Mouse (Mus musculus) C2C12 (cell line): ENCODE data around the gene Ifngr2. TPM values are rescaled to one million over a fixed set of nuclear protein-coding genes. Genes with fewer than 3 reads are reported as not detected.

Experiments used
- H3K27me3 ChIP-seq: one replicate; pipeline ENCODE4 v1.6.1; 2011; ENCODE audit not compliant: control insufficient read depth, insufficient read depth, insufficient read length
- H3K36me3 ChIP-seq: one replicate; pipeline ENCODE4 v1.6.1; 2011; ENCODE audit not compliant: control insufficient read depth, insufficient read depth
- H3K4me3 ChIP-seq: one replicate; pipeline ENCODE4 v1.5.1; 2011; ENCODE audit warnings: mild to moderate bottlenecking, control low read depth; ENCODE audit not compliant: poor library complexity, insufficient read depth, severe bottlenecking
- H3K79me2 ChIP-seq: one replicate; pipeline ENCODE4 v1.6.1; 2011; ENCODE audit not compliant: control insufficient read depth, insufficient read depth
- H3K79me3 ChIP-seq: one replicate; pipeline ENCODE4 v1.6.1; 2011; ENCODE audit warnings: low read depth, control low read depth
- H3ac ChIP-seq: one replicate; pipeline ENCODE3; 2011; ENCODE audit warnings: low read depth; ENCODE audit not compliant: control insufficient read depth, insufficient read length
- CEBPB ChIP-seq: IDR thresholded peaks from one replicate; pipeline ENCODE4 v1.6.1; 2011; ENCODE audit warnings: low read depth, mild to moderate bottlenecking, control low read depth, moderate library complexity
- CTCF ChIP-seq: IDR thresholded peaks from one replicate; pipeline ENCODE4 v1.5.1; 2011; ENCODE audit not compliant: control insufficient read depth, insufficient read depth, insufficient read length
- FOSL1 ChIP-seq: IDR thresholded peaks from one replicate; pipeline ENCODE4 v1.8.0; 2011; ENCODE audit warnings: mild to moderate bottlenecking, low read length; ENCODE audit not compliant: poor library complexity, insufficient read depth, severe bottlenecking
- MAX ChIP-seq: IDR thresholded peaks from one replicate; pipeline ENCODE4 v1.6.1; 2011; ENCODE audit warnings: mild to moderate bottlenecking, control low read depth
- MYOD1 ChIP-seq: IDR thresholded peaks from one replicate; pipeline ENCODE4 v1.6.1; 2011; ENCODE audit warnings: low read depth; ENCODE audit not compliant: control insufficient read depth, insufficient read length
- MYOG ChIP-seq: IDR thresholded peaks from one replicate; pipeline ENCODE4 v1.6.1; 2011; ENCODE audit not compliant: control insufficient read depth, insufficient read length; ENCODE audit errors: extremely low read depth
- USF1 ChIP-seq: IDR thresholded peaks from one replicate; pipeline ENCODE4 v1.6.1; 2011; ENCODE audit warnings: low read depth, mild to moderate bottlenecking, control low read depth, moderate library complexity
- polyA plus RNA-seq: library from polyadenylated mRNA; unstranded; fragments of >200 nt; fragmentation: generic; extraction: Trizol; gene quantifications from one replicate; pipeline ENCODE4 v1.2.1, GENCODE M21; 2012; ENCODE audit warnings: missing spikeins

The Ifngr2 gene
- polyA plus RNA-seq, 1 experiment = 9.1 TPM

- TF ChIP-seq MYOD1 (no peak), MYOG (no peak), CEBPB (no peak), CTCF (no peak)
- H3K79me2 ChIP-seq = no peaks in the 10 kb centered on the region
- H3ac ChIP-seq = no peak overlapping the region
- H3K4me3 ChIP-seq = no peak overlapping the region
- no peaks in the 10 kb centered on the region for H3K36me3 ChIP-seq
- H3K27me3 ChIP-seq = no peaks in the 10 kb centered on the region
- no peaks in the 10 kb centered on the region for H3K79me3 ChIP-seq
Observed at GRCm38 (mm10) chr16:91588703-91589102, 41.8 kb downstream of the Ifngr2 start.

- Histone ChIP-seq H3K27me3 (no peaks in the 10 kb centered on the region), H3K36me3 (no peaks in the 10 kb centered on the region), H3ac (no peak overlapping the region), H3K79me3 (no peaks in the 10 kb centered on the region), H3K79me2 (no peaks in the 10 kb centered on the region), H3K4me3 (no peak overlapping the region)
- TF ChIP-seq CTCF (no peak), CEBPB (no peak), MYOG (no peak), MYOD1 (no peak), MAX (no peak), FOSL1 (no peak), USF1 (no peak)
Observed at GRCm38 (mm10) chr16:91592162-91592561, 45.3 kb downstream of the Ifngr2 start.

GRCm38 (mm10) chr16:91593262-91593661, 46.4 kb downstream of the Ifngr2 start:
- Histone ChIP-seq H3K36me3 (no peaks in the 10 kb centered on the region), H3K79me3 (no peaks in the 10 kb centered on the region), H3K4me3 (no peak overlapping the region), H3ac (no peak overlapping the region), H3K27me3 (no peaks in the 10 kb centered on the region), H3K79me2 (no peaks in the 10 kb centered on the region)
- no peak for TF ChIP-seq FOSL1

GRCm38 (mm10) chr16:91595076-91595475, 48.2 kb downstream of the Ifngr2 start:
- Histone ChIP-seq H3K36me3 (no peaks in the 10 kb centered on the region), H3K4me3 (no peak overlapping the region), H3K79me3 (no peaks in the 10 kb centered on the region), H3K79me2 (no peaks in the 10 kb centered on the region), H3ac (no peak overlapping the region), H3K27me3 (no peaks in the 10 kb centered on the region)
- TF ChIP-seq MYOG = no peak
- no peak for TF ChIP-seq MAX
- TF ChIP-seq USF1 = no peak
- no peak for TF ChIP-seq CTCF
- no peak for TF ChIP-seq MYOD1
- no peak for TF ChIP-seq CEBPB
- TF ChIP-seq FOSL1 = no peak

- Histone ChIP-seq H3K36me3 (no peaks in the 10 kb centered on the region), H3K79me2 (no peaks in the 10 kb centered on the region), H3K79me3 (no peaks in the 10 kb centered on the region), H3K27me3 (peaks cover 6% of the 10 kb centered on the region), H3K4me3 (no peak overlapping the region), H3ac (no peak overlapping the region)
- TF ChIP-seq MYOD1 (no peak), CEBPB (no peak), MYOG (no peak), CTCF (no peak), FOSL1 (no peak)
Observed at GRCm38 (mm10) chr16:91596397-91596778, 49.5 kb downstream of the Ifngr2 start.

- Histone ChIP-seq H3K79me2 (no peaks in the 10 kb centered on the region), H3ac (peak overlapping the region; percentile 72), H3K36me3 (no peaks in the 10 kb centered on the region), H3K4me3 (peak overlapping the region; percentile 43), H3K27me3 (peaks cover 9% of the 10 kb centered on the region), H3K79me3 (no peaks in the 10 kb centered on the region)
- TF ChIP-seq CTCF = no peak
- TF ChIP-seq FOSL1 = no peak
- TF ChIP-seq CEBPB = no peak
- TF ChIP-seq MAX = no peak
- no peak for TF ChIP-seq MYOG
- no peak for TF ChIP-seq MYOD1
- no peak for TF ChIP-seq USF1
Observed at GRCm38 (mm10) chr16:91596779-91597671, 50.2 kb downstream of the Ifngr2 start.

- peaks cover 9% of the 10 kb centered on the region for H3K27me3 ChIP-seq
- no peaks in the 10 kb centered on the region for H3K79me2 ChIP-seq
- no peaks in the 10 kb centered on the region for H3K36me3 ChIP-seq
- TF ChIP-seq CEBPB = no peak
- TF ChIP-seq USF1 = no peak
- no peak for TF ChIP-seq MYOD1
- H3K4me3 ChIP-seq = peak within 1 kb of the TSS; percentile 43
- H3K79me3 ChIP-seq = no peaks in the 10 kb centered on the region
- peak within 1 kb of the TSS; percentile 72 for H3ac ChIP-seq
Observed at GRCm38 (mm10) chr16:91597672-91598010, 50.8 kb downstream of the Ifngr2 start, which contains the start of gene Tmem50b. Gene Tmem50b (minus strand): TSS chr16:91597800.
